Mouse (Mus musculus) olfactory bulb, adult 2 months (tissue): ENCODE measurements around the gene Celf2. TPM values are rescaled to one million over a fixed set of nuclear protein-coding genes. Genes with fewer than 3 reads are reported as not detected.

Source experiments
- H3K27ac ChIP-seq: fragments of 200-500 bp; 2 replicates; pipeline ENCODE4 v1.5.1; 2012; ENCODE audit warnings: low read depth, low read length; ENCODE audit not compliant: insufficient read depth
- H3K4me1 ChIP-seq: fragments of 200-500 bp; 2 replicates; pipeline ENCODE4 v1.6.1; 2012; ENCODE audit warnings: low read length; ENCODE audit not compliant: control insufficient read depth, insufficient read depth
- H3K4me3 ChIP-seq: fragments of 200-500 bp; 2 replicates; pipeline ENCODE4 v1.5.1; 2012; ENCODE audit warnings: mild to moderate bottlenecking, low read depth, low read length, moderate library complexity; ENCODE audit not compliant: insufficient read depth
- CTCF ChIP-seq: fragments of 200-500 bp; IDR thresholded peaks from 2 replicates; pipeline ENCODE4 v1.5.1; 2012; ENCODE audit warnings: low read depth, mild to moderate bottlenecking, low read length, moderate library complexity; ENCODE audit not compliant: insufficient read depth
- POLR2A ChIP-seq: fragments of 200-500 bp; IDR thresholded peaks from 2 replicates; pipeline ENCODE4 v1.6.1; 2012; ENCODE audit warnings: mild to moderate bottlenecking, low read depth, low read length, moderate library complexity; ENCODE audit not compliant: insufficient read depth
- WGBS: fragments of 180-500 bp; shearing (Covaris S2); methylation state at CpG from one replicate; pipeline ENCODE4 v1.1.7; 2018; 5-methylcytosine and 5-hydroxymethylcytosine counted together
- polyA plus RNA-seq: library from polyadenylated mRNA; stranded (reverse); fragments of >200 nt; gene quantifications from 2 replicates; pipeline ENCODE4 v1.2.4, GENCODE M21; 2012; ENCODE audit warnings: low replicate concordance; ENCODE audit not compliant: missing spikeins, insufficient read depth, insufficient read length

The Celf2 gene
- polyA plus RNA-seq, 1 experiment = 447 TPM

DNA sequence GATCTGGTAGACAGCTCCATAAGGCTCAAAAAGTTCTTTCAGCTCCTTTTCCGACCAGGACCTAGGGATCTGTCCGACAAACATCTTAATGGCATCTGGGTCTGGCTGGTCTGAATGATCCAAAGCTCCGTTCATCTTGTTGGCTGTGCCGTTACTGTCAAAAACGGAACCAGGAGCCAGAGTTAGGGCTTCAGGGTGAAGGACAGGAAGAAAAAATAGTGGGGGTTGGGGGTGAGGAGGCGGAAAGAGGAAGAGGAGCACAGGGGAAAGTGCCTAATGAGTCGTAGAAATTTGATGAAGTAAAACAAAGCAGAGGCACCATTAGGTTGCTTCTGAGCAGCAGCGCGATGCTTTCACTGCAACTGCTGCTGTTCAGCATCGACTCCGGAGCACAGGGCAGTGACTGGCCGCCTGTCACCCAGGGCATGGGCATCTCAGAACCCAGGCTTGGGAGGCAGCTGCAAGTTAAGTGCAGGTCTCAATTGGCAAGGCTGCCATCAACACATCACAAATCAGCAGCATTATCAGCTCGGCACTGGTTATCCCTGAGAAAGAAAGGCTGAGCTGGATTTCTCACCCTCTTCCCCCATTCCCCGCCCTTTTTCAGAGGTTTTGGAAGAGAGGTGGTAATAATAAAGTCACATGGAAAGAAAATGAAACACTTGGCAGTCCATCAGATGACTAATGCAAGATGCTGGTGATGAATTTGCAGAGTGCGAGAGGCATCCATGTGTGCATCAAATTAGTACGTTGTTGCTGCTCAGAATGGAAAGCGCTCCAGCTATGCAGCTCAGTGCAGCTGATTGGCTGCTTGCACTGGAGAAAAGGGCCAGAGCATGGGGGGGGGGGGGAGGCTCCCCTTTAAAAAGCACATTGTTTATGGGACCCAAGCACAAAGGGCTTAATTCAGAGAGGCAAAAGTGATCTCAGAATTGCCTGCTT, 787.6 kb downstream of the Celf2 start:
- no peak for TF ChIP-seq CTCF
- TF ChIP-seq POLR2A = no peak
- Histone ChIP-seq H3K4me1 (peaks cover 17% of the 10 kb centered on the region), H3K4me3 (peak overlapping the region; percentile 48), H3K27ac (peak overlapping the region; percentile 95)
- 2% methylated on average over 17 of the region's 17 CpGs for WGBS

- TF ChIP-seq POLR2A (no peak), CTCF (no peak)
- H3K4me1 ChIP-seq = peaks cover 13% of the 10 kb centered on the region
- WGBS = 14% methylated on average over 11 of the region's 11 CpGs
- peak overlapping the region; percentile 48 for H3K4me3 ChIP-seq
- H3K27ac ChIP-seq = peak overlapping the region; percentile 95
Observed at GRCm38 (mm10) chr2:6720753-6721459, 788.5 kb downstream of the Celf2 start.

- no peak for TF ChIP-seq POLR2A
- TF ChIP-seq CTCF = no peak
- Histone ChIP-seq H3K27ac (no peak overlapping the region), H3K4me3 (no peak overlapping the region), H3K4me1 (peaks cover 12% of the 10 kb centered on the region)
Observed at GRCm38 (mm10) chr2:6718864-6719263, 790.5 kb downstream of the Celf2 start.

DNA sequence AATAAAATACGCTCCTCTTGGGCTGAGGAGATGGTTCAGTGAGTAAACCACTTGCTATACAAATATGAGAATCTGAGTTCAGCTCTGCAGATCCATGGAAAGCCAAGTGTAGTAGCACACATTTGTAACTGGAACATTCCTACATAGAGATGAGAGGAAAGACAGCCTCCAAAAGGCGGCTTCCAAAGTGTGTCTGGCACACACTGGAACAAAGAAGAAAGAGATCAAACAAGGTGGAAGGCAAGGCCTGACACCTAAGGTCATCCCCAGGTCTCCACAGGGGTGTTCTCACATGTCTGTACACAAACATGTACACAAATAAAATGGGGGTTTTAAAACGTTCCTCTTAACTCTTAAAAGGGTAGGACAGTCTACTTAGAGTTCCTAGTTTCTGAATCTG, 791.4 kb downstream of the Celf2 start:
- Histone ChIP-seq H3K4me1 (peaks cover 12% of the 10 kb centered on the region), H3K4me3 (no peak overlapping the region), H3K27ac (peak overlapping the region; percentile 44; the same call in 1 of the 2 replicates)
- 55% methylated on average over 3 of the region's 3 CpGs for WGBS
- TF ChIP-seq POLR2A (no peak), CTCF (no peak)

- Histone ChIP-seq H3K4me1 (no peaks in the 10 kb centered on the region), H3K27ac (no peak overlapping the region)
- 70% methylated on average over 3 of the region's 3 CpGs for WGBS
Observed at GRCm38 (mm10) chr2:6715562-6715961, 793.8 kb downstream of the Celf2 start.

GRCm38 (mm10) chr2:6713529-6713928, 795.8 kb downstream of the Celf2 start:
- 74% methylated on average over 6 of the region's 6 CpGs for WGBS
- no peak overlapping the region for H3K27ac ChIP-seq
- no peaks in the 10 kb centered on the region for H3K4me1 ChIP-seq
- H3K4me3 ChIP-seq = no peak overlapping the region
- TF ChIP-seq POLR2A (no peak), CTCF (no peak)

More at GRCm38 (mm10) chr2:6715562-6715961, 793.8 kb downstream of the Celf2 start:
- H3K4me3 ChIP-seq = no peak overlapping the region
- TF ChIP-seq POLR2A (no peak), CTCF (no peak)

- no peak for TF ChIP-seq POLR2A
- TF ChIP-seq CTCF = no peak
- no peak overlapping the region for H3K27ac ChIP-seq
Observed at GRCm38 (mm10) chr2:6710687-6711430, 798.5 kb downstream of the Celf2 start.

GRCm38 (mm10) chr2:6707959-6708519, 801.3 kb downstream of the Celf2 start:
- 0 out of 2 replicates have a peak overlapping the region, but pooled peaks have one; percentile 16 for H3K27ac ChIP-seq
- WGBS = 35% methylated on average over 5 of the region's 5 CpGs
- H3K4me3 ChIP-seq = no peak overlapping the region
- TF ChIP-seq CTCF (no peak), POLR2A (no peak)
- peaks cover 6% of the 10 kb centered on the region for H3K4me1 ChIP-seq

More at GRCm38 (mm10) chr2:6710687-6711430, 798.5 kb downstream of the Celf2 start:
- 67% methylated on average over 7 of the region's 7 CpGs for WGBS
- Histone ChIP-seq H3K4me3 (no peak overlapping the region), H3K4me1 (peaks cover 6% of the 10 kb centered on the region)

GRCm38 (mm10) chr2:6707276-6707675, 802.1 kb downstream of the Celf2 start:
- no peak for TF ChIP-seq CTCF
- no peak for TF ChIP-seq POLR2A
- Histone ChIP-seq H3K4me3 (no peak overlapping the region), H3K4me1 (peaks cover 8% of the 10 kb centered on the region), H3K27ac (no peak overlapping the region)
- 16% methylated on average over 2 of the region's 2 CpGs for WGBS
